Comparison of ENCODE assay signal across 8 mouse cellular contexts in genomic region chr7:39544242-39545111, GRCm38 (mm10). TPM values are rescaled to one million over a fixed set of nuclear protein-coding genes. Genes with fewer than 3 reads are reported as not detected.
A peak's percentile ranks its signal among the peaks of the same experiment; 100 is the strongest.
DNase-seq lines count a peak whose midpoint lies in the region; ATAC-seq and TF ChIP-seq lines count a peak whose summit lies in the region.

No protein-coding gene starts in this region.

- H3ac ChIP-seq in C2C12 (ENCODE audit: control insufficient read depth, insufficient read length, low read depth) = peak overlapping the region; percentile 92

- H3K27ac ChIP-seq in limb, embryonic 15.5 days = peak overlapping the region; percentile 95
- peak overlapping the region; percentile 77 for H3K27ac ChIP-seq in midbrain, postnatal 0 days (ENCODE audit: low read depth, low read length)

- H3K4me3 ChIP-seq in C2C12 (ENCODE audit: insufficient read depth, poor library complexity, severe bottlenecking) = peak overlapping the region; percentile 32
- H3K4me3 ChIP-seq in limb, embryonic 15.5 days = peak overlapping the region; percentile 68
- H3K4me3 ChIP-seq in midbrain, postnatal 0 days (ENCODE audit: low read depth, low read length) = peak overlapping the region; percentile 52

- peak overlapping the region; percentile 69 for H3K9ac ChIP-seq in limb, embryonic 15.5 days
- H3K9ac ChIP-seq in midbrain, postnatal 0 days (replicated peaks; ENCODE audit: low read length, poor library complexity, severe bottlenecking) = peak overlapping the region; percentile 70

- no peaks in the 10 kb centered on the region for H3K79me3 ChIP-seq in C2C12 (ENCODE audit: low read depth)

- H3K27me3 ChIP-seq in C2C12 (ENCODE audit: control insufficient read depth, insufficient read depth, insufficient read length) = no peaks in the 10 kb centered on the region
- no peaks in the 10 kb centered on the region for H3K27me3 ChIP-seq in limb, embryonic 15.5 days
- no peaks in the 10 kb centered on the region for H3K27me3 ChIP-seq in midbrain, postnatal 0 days (ENCODE audit: insufficient read depth, low read length)

- no peaks in the 10 kb centered on the region for H3K79me2 ChIP-seq in C2C12 (ENCODE audit: control insufficient read depth, insufficient read depth)

- no peaks in the 10 kb centered on the region for H3K36me3 ChIP-seq in C2C12 (ENCODE audit: control insufficient read depth, insufficient read depth)
- H3K36me3 ChIP-seq in limb, embryonic 15.5 days = no peaks in the 10 kb centered on the region
- no peaks in the 10 kb centered on the region for H3K36me3 ChIP-seq in midbrain, postnatal 0 days (ENCODE audit: insufficient read depth, low read length)

- peak; percentile 95 for DNase-seq in brain, adult 2 months (ENCODE audit: low read depth, low spot score)
- DNase-seq in heart, adult 9 months (ENCODE audit: low spot score in 2 of 2) = peak; percentile 82 to 86
- peak; percentile 90 for DNase-seq in kidney, adult 9 months
- peak; percentile 86 for DNase-seq in midbrain, postnatal 0 days (ENCODE audit: low spot score)
- peak; percentile 25 to 56 for DNase-seq in spleen, postnatal 10 days (ENCODE audit: low spot score in 2 of 2)

- under 1% methylated on average over 43 of the region's 43 CpGs for WGBS in limb, embryonic 15.5 days
- WGBS in midbrain, postnatal 0 days = 1% methylated on average over 43 of the region's 43 CpGs

- ATAC-seq in erythroblast, adult 5-6 weeks (replicated peaks; ENCODE audit: low FRiP score, poor library complexity, severe bottlenecking) = peak; percentile 87
- peak; percentile 96 for ATAC-seq in limb, embryonic 15.5 days (ENCODE audit: insufficient number of reproducible peaks, low FRiP score, low TSS enrichment, low read depth)
- peak; percentile 86 for ATAC-seq in midbrain, postnatal 0 days (ENCODE audit: low FRiP score)

- 0 out of 2 replicates have a peak, but pooled peaks cover 2% of the 10 kb centered on the region for H3K4me1 ChIP-seq in limb, embryonic 15.5 days
- H3K4me1 ChIP-seq in midbrain, postnatal 0 days (ENCODE audit: insufficient read depth, low read length) = no peaks in the 10 kb centered on the region

- H3K4me2 ChIP-seq in limb, embryonic 15.5 days = peak overlapping the region; percentile 58
- peak overlapping the region; percentile 80 for H3K4me2 ChIP-seq in midbrain, postnatal 0 days (ENCODE audit: low read depth, low read length, poor library complexity, severe bottlenecking)

- H3K9me3 ChIP-seq in limb, embryonic 15.5 days = no peaks in the 10 kb centered on the region
- no peaks in the 10 kb centered on the region for H3K9me3 ChIP-seq in midbrain, postnatal 0 days (ENCODE audit: low read length)

- TF ChIP-seq CTCF in C2C12 (IDR thresholded peaks at IDR 0.05; ENCODE audit: control insufficient read depth, insufficient read depth, insufficient read length) = no peak
- TF ChIP-seq CTCF in midbrain, postnatal 0 days (IDR thresholded peaks at IDR 0.05) = peak; percentile 64

TF ChIP-seq in C2C12, 6 proteins besides CTCF, POLR2A, EP300 and RAD21:
- TF ChIP-seq MYOD1 (IDR thresholded peaks at IDR 0.05; ENCODE audit: control insufficient read depth, insufficient read length, low read depth) (no peak), MYOG (IDR thresholded peaks at IDR 0.05; ENCODE audit: control insufficient read depth, extremely low read depth, insufficient read length) (no peak), MAX (IDR thresholded peaks at IDR 0.05) (peak; percentile 59)

RNA-seq across cellular contexts. Expression of gene Zfp619, which starts 26.9 kb away (rescaled TPM):
- 0.20 TPM for polyA plus RNA-seq in C2C12 (2012; fragmentation: generic; extraction: Trizol)
- 0.42 and 0.58 TPM in 2 replicates for total RNA-seq in erythroblast, adult 5-6 weeks (2015; ENCODE audit: low replicate concordance)
- 0.98 and 1.3 TPM in 2 replicates for total RNA-seq in erythroblast, adult 5-6 weeks (2017; ENCODE audit: low replicate concordance)
- polyA plus RNA-seq in limb, embryonic 15.5 days (2015; fragmentation: Nextera tagmentation; extraction: Ambion mirVana) = 1.3 and 1.6 TPM in 2 replicates
- total RNA-seq in midbrain, postnatal 0 days (2014; rRNA removed) = 6.2 and 8.2 TPM in 2 replicates
- 1.5 and 1.8 TPM in 2 replicates for polyA plus RNA-seq in midbrain, postnatal 0 days (2015; fragmentation: Nextera tagmentation; extraction: Ambion mirVana)

Comparison
In these comparisons a context has a peak if more than half of its experiments do, and no peak if none do; other contexts are left out.
1. Peak in every context shown above with its lines: DNase-seq, ATAC-seq, H3K4me3 ChIP-seq and H3K27ac ChIP-seq.
2. DNase-seq: peak in every context shown above with its lines; median percentile 95 in brain, adult 2 months; 90 in kidney, adult 9 months; 86 in midbrain, postnatal 0 days; 84 in heart, adult 9 months; 40 in spleen, postnatal 10 days.